Mouse (Mus musculus): Measurements from ENCODE around the gene Fkbp15. TPM values are rescaled to one million over a fixed set of nuclear protein-coding genes. Genes with fewer than 3 reads are reported as not detected.

Gene Fkbp15
- 20.4 and 21.0 TPM in 2 replicates for polyA plus RNA-seq (2012; rRNA removed)

DNA sequence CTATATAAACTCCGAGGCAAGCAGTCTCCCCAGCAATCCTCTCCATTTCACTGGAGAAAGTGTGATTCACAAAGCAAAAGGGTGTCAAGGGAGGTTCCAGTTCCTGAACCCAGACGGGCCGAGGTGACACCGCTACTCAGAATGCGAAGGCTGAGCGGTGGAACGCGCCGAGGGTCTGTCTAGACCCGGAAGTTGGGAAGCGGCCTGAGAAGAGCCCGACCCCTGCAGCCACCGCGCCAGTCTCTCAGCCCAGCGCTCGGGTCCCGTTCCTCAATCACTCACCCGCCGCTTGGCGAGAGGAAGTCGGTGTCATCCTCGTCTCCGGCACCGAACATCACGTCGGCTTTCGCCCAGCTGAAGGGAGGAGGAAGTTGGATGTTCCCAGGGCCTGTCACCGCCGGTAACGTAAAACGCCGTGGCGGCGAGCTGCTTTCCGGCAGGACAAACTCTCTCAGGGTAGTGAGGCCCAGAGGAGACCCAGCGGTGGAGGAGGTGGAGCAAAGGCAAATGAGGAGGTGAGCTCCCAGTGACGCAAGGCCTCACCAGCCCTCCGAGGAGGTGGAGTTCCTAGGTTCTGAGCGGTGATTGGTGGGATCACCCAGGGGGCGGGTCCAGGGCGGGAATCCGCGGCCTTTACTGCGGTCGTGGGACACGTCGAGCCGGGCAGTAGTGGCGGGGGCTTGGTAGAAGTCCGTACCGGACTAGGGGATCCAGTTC, at the start of gene Fkbp15, which contains the start of gene Slc31a1:
Gene Fkbp15, minus strand, starts transcription at position 461 of the 717 bp plus-strand sequence.
Gene Slc31a1, plus strand, starts transcription at position 640 of the 717 bp plus-strand sequence.

GRCm38 (mm10) chr4:62408601-62409282, 48.4 kb upstream of the Fkbp15 start, which contains the start of the genes Cdc26 and Prpf4:
TSS of gene Cdc26 (minus strand) at chr4:62408642.
TSS of gene Prpf4 (plus strand) at chr4:62408797.

GRCm38 (mm10) chr4:62262276-62262675, 98.1 kb downstream of the Fkbp15 start, which contains the start of gene Slc31a2:
TSS of gene Slc31a2 (plus strand) at chr4:62262562.

Other genes with a start within 250 kb of the Fkbp15 start
- gene Mup21, start 209.7 kb downstream of the Fkbp15 start, polyA plus RNA-seq (2012; rRNA removed), result not detected in 2 replicates
- gene Zfp37, start 129.5 kb downstream of the Fkbp15 start, polyA plus RNA-seq (2012; rRNA removed), result 15.2 and 15.3 TPM in 2 replicates
- 16.0 and 16.7 TPM in 2 replicates for gene Slc31a2, start 98.0 kb downstream of the Fkbp15 start, polyA plus RNA-seq (2012; rRNA removed)
- 28.4 and 32.3 TPM in 2 replicates for gene Slc31a1, start 179 bp upstream of the Fkbp15 start, polyA plus RNA-seq (2012; rRNA removed)
- 81.5 and 86.7 TPM in 2 replicates for gene Cdc26, start 48.1 kb upstream of the Fkbp15 start, polyA plus RNA-seq (2012; rRNA removed)
- gene Prpf4, start 48.2 kb upstream of the Fkbp15 start, polyA plus RNA-seq (2012; rRNA removed), result 21.0 and 21.3 TPM in 2 replicates
- 0.71 and 0.98 TPM in 2 replicates for gene Rnf183, start 74.7 kb upstream of the Fkbp15 start, polyA plus RNA-seq (2012; rRNA removed)
- gene Wdr31, start 110.3 kb upstream of the Fkbp15 start, polyA plus RNA-seq (2012; rRNA removed), result 11.2 and 11.9 TPM in 2 replicates
- 0.89 and 0.91 TPM in 2 replicates for gene Bspry, start 119.5 kb upstream of the Fkbp15 start, polyA plus RNA-seq (2012; rRNA removed)
- 5.5 and 5.7 TPM in 2 replicates for gene Hdhd3, start 142.9 kb upstream of the Fkbp15 start, polyA plus RNA-seq (2012; rRNA removed)
- 39.6 and 50.1 TPM in 2 replicates for gene Alad, start 159.4 kb upstream of the Fkbp15 start, polyA plus RNA-seq (2012; rRNA removed)
- gene Pole3, start 164.5 kb upstream of the Fkbp15 start, polyA plus RNA-seq (2012; rRNA removed), result 42.2 and 44.0 TPM in 2 replicates
- 0.66 and 0.76 TPM in 2 replicates for gene 4933430I17Rik, start 164.8 kb upstream of the Fkbp15 start, polyA plus RNA-seq (2012; rRNA removed)
- gene Rgs3, start 199.3 kb upstream of the Fkbp15 start, polyA plus RNA-seq (2012; rRNA removed), result 51.0 and 58.9 TPM in 2 replicates

All from central nervous system, embryonic 18 days (tissue).